Mouse (Mus musculus) WW6 (cell line): Measurements from ENCODE around the gene Foxp1.

Source experiments
- DNase-seq: peaks from one replicate; pipeline ENCODE4 v3.0.0-alpha.2; 2013; ENCODE audit warnings: low read depth, low spot score

The Foxp1 gene

DNA sequence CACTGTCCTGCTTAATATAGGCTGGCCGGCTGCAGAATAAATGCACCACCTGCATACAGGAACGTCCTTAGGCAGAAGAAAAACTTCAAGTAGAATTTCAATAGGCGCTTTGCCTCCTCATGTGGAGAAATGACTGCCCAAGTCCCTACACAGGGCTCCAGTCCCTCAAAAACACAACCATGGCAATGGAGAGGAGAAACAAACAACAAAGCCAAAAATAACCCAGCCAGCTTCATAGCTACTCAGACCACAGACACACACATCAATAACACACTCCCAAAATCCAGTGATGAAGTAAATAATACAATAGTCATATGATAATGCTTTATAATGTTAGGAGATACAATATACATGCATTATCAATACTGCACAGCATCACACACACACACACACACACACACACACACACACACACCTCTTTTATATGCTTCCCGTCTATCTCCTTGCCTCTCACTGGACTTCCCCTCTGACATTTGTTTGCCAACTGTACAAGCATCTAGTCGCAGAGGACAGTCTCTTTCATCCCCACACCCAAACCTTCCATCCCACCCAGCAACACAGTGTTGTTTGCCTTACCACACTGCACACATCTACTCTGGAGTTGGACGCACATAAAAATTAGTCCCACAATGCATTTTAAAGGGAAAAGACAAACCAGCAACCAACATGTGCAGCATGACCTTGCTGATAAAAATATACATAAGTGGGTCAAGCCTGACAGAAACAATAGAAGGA is 162.6 kb downstream of the Foxp1 start:
- DNase-seq, result no peak

DNA sequence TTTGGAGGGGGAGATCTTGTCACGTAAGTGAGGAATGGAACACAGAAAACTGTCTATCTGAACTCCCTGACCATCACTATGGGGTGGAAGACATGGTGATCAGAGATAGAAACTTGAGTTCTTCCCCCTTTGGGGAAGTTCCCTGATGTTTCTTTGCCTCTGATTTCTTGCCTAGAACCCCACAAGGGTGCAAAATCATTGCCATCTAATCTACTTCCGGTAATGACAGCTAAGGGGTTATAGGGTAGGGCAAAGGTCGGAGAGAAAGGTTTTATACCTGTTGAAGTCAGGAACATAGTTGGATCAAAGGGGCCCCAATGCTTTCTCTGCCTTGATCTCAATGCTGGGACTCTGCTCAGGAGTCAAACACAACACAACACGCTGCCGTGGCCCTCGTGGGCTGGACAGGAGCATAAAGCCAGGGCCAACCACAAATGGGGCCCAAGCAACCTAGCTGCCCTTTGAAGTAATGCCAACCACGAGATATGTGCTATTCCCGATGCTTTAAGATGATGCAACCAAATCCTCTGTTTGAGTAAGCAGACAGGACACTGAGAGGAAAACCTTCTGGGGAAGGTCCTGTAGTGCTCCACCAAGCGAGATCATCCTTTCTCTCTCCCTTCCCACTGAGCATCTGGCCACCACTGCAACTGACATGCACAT is 163.4 kb downstream of the Foxp1 start:
- DNase-seq, result no peak

DNA sequence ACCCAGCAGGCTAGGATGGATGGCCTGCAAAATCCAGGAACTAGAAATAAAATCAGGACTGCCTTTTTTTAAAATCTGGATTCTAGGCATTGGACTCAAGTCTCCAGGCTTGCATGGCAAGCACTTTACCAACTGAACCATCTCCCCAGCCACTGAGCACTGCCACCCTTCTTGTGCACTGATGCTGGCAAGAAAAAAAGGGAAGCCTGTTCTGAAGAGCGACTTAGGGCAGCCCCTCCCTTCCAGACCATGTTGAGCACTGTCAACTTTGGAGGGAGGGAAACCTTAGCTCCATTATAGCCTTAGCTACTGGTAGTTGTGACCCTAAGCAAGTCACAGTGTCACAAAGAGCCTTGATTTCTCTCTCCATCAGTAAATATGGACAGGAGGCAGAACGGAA is 164.6 kb downstream of the Foxp1 start:
- no peak for DNase-seq

DNA sequence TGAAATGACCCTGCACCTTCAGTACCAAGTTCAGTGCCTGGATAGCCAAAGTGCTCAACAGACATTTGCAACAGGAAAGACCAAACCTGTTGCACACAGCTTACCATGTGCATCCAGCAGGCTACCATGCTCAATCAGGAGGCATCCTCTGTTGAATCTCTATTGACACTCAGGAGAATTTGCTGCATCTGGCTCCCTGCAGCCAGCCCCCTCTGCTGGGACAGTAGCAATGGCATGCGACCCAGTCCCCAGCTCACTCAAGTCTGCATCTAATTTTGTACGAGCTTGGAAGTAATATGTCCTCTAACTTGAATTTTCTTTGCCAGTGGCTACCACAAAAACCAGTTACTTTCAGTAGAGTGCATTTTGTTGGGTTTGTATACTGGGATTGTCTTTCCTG is 168.2 kb downstream of the Foxp1 start:
- DNase-seq, result no peak

DNA sequence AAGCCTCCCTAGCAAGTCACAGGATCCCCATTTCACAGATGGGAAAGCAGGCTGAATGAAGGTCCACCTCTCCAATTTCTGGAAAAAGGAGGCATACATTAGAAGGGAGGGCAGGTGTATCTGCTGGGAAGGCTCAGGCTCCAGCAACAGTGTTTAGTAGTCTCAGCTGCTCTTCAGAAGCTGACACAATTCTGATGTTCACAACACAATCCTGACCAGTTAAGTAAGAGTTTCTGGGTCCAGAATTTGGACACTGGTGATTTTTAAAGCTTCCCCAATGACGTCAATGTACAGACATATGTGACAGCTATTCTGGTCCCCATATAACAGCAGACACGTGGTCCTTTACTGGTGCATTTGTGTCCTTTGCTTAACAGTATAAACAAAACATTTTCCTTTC is 169.1 kb downstream of the Foxp1 start:
- DNase-seq, result no peak

DNA sequence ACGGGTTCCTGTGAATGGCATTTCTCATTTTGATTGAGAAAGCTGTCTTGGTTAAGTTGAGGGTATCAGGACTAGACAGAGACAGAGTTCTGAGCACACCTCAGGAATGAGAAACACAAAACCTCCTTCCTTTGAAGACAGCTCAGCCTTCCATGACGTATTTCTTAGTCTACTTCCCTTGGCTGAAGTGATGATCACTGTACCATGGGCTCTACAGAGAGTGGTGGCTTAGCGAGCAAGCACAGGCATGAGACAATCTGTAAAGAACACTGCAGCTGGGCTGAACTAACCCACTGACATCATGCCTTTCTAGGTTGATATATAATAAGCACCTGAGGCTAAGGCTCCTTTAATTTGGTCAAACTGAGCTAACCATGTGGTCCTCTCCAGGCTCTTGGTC is 172.0 kb downstream of the Foxp1 start:
- DNase-seq, result no peak

DNA sequence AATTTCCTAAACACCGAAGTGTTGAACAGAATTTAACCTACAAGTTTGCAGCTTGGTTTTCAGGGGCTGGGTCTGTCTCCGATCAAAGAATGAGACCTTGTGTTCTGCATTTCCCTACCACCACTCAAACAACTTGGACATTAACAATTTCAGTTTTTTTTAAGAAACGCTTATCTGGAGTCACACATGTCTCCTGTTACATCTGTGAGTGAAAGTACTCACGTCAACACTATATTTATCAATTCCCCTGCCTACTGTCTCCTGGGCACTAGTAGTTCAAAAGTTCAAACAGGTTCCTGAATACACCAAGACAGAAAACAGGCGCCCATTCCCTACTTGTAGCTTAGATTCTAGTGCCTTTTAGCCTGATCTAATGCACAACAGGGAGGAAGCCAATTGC is 172.4 kb downstream of the Foxp1 start:
- no peak for DNase-seq

DNA sequence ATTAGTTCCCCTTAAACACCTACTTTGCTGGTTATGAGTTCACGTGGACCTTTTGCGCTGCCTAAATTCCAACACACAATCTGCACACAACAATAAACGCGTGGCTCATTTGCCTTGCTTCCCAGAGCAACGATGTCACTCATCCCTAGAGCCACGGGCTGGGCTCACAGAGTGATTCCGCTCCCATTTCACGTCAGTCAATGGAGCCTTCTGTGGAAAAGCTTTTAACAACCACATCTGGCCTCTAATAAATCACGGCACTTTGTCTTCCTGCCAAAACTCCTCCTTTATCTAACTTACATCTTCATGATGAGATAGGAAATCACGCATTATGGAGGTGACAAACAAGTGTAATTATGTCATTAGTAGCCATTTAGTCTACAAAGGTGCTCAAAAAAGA is 174.7 kb downstream of the Foxp1 start:
- DNase-seq, result no peak

DNA sequence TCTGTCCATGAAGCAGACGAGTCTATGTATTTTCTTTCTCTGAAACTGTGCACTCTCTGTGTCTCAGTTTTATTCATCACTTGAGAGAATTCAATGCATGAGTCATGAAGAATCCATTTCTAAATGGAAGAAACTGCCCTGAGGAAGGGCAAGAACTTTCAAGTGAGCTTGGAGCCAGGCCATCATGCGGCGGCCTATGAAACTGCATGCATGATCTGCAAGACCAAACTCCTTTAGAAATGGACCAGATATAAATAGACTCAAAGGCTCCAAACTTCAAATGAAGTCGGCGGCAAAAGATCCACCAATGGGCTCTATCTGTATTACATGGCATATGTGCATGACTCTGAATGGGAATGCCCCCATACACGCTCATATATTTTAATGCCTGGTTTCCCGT is 177.6 kb downstream of the Foxp1 start:
- DNase-seq, result no peak

DNA sequence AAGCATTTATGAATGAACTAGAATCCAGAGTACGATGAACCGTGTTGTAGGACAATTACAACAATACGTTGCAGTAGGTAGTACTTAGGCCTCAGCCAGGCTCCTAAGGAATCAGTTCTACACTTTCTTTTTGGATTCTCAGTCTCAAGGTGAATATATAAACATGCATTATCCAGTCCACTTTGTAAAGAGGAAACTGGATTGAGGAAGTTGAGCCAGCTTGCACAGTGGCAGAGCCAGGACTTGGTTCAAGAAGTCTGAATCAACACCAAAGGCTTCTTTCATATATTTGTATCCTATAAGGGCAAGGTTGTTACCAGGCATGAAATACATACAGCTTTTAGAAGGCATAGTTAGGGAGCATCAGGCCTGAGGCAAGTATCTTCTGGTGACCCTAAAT is 178.2 kb downstream of the Foxp1 start:
- no peak for DNase-seq

DNA sequence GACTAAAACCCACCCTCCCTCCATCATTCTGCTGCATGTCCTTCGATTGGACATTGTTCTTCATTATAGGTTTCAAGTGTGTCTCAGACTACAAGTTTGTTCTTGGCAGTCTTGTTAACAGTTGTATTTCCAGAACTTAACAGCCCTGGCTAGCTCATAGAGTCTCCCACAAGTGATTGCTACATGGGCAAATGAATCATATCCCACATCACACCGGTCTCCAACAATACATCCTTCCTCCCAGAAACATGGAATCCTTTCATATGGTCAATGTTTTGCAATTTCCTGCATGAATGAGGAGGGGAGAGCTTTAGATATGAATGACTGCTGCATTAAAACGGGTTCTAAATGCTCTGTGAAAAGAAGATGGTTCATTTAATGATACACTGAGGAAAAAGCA is 178.7 kb downstream of the Foxp1 start:
- DNase-seq, result no peak

DNA sequence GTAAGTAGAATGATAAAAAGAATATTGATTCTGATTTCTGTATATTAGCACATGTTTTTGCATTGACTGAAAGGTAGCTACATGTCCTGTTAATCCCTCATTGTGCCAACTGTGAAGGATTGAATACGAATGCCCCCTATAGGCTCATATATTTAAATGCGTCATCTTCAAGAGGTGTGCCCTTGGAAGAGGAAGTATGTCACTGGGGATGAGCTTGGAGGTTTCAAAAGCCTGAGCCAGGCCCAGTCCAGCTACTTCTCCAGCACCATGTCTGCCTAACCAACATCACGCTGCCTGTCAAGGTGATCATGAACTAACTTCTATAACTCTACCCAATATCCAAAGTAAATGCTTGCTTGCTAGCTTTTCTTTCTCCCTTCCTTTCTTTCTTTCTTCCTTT is 180.1 kb downstream of the Foxp1 start:
- DNase-seq, result no peak

DNA sequence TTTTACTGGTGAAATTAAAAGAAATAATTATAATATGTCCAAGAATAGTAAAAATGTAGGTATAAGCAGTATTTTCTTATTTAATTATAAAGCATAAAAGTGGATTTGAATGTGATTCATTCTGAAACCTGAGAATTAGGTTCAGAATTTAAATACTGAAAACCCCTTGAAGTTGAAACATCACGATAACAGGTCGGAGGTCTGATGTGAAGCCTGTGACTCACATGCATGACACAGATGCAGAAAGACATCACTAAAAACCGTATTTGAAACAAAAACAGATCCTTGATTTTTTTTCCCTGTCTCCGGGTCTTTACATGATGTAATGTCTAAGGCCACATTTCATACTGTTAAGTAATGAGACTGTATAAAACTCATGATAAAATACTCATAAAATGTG is 181.6 kb downstream of the Foxp1 start:
- DNase-seq, result no peak

DNA sequence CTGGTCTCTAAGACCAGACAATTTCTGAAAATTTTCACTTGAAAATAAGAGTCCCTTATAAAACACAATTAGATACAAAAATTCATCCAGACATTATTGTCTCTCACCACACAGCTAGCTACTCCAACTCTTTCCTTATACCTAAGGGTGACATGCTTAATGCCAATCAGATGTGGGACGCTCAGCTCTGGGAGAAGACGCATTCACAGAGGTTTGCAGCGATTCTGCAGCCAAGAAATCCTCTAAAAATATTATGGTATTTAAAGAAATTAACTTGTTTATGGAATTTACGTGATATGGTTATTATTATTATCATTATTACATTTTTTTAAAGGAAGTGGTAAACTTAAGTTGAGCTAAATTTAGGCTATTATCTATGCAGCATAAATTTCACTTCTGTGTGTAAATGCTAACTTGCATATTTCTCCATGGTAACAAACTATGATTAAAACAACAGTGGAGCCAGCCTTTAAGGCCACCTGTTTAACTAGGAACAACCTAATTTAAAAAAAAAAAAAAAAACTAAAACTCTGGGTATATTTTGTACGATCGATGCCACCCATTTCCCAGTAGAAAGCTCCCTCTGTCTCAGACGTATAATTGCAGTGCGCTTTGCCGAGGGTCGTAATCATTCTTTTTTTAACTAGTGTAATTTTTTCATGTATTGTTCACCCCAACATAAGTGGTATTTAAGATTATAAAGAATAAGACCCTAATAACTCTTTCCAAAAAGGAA is 182.4 kb downstream of the Foxp1 start:
- no peak for DNase-seq

DNA sequence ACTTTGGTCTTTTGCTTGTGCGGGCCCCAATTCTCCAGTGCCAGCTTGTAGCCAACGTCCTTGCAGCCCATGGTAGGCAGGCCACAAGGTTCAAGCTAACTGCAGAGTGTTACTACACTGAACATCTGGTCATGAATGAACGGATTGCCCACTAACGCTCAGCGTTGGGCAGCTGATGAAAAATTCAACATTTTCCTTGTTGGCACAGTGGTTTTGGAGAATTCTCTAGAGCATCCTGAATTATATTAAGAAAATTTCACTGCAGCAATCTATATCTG is 183.2 kb downstream of the Foxp1 start:
- no peak for DNase-seq

DNA sequence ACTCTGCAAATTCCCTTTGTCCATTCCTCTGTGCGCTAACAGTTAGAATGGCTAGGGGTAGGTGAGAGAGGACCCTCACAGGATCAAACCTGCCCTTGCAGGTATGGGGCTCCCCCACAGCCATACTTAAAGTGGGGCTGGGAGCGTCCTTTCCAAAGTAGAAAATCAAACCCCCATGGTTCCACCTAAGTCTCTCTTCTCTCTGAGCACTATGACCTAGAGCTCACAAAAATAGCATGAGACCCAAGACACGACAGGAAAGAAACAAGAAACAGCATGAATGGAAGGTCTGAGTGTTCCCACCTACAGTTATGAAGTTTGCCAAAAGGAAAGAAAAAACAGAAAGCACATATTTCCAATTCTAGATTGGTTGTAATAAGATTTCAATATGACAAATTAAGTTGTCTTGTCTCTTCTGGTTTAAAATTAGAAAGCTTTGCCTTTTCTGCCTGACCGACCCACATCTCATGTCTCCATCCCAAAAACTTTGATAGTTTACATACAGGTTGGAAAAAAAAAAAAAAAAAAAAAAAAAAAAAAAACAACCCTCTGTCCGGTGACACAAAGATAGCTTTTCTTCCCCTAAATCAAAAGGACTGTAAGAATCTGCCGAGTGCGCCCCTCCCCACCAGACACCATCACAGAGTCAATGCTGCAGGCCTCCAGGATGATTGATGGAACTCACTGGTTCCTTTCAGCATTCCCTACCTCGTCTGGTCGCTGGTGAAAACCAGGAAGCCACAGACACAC is 183.8 kb downstream of the Foxp1 start:
- no peak for DNase-seq

DNA sequence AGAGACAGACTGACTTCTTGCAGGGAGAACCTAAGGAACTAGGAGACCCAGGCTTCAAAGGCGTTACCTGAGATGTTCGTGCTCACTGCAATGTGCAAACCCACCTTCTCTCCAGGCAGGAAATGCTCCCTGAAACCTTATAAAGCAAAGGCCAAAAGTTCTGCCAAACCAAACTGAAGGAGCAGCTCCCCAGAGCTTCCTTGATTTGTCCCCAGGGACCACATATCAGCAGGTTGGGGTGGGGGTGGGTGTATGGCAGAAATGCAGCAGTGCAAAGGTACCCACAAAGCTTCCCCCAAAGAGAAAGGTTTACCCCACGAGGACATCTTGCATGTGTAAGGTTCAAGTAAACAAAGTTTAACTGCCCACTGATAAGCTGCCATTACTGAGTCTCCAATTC is 184.3 kb downstream of the Foxp1 start:
- no peak for DNase-seq

DNA sequence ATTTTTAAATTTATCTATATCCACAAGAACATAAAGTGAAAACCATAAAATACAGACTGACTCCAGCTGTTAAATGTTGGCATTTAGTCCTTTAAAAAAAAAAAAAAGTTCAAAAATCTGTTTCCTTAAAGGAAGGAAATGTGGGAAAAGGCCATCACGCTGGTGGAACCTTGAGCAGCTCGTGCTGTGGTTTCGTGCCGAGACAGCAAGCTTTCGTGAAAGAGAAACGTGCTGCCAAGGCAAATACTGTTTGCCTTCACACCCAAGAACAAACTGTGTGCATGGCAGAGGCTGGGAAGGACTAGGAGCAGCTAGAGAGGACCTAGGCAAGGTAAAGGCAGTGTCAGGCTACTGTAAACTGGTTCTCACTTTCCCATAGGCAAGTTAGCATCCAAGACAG is 184.9 kb downstream of the Foxp1 start:
- DNase-seq, result no peak

DNA sequence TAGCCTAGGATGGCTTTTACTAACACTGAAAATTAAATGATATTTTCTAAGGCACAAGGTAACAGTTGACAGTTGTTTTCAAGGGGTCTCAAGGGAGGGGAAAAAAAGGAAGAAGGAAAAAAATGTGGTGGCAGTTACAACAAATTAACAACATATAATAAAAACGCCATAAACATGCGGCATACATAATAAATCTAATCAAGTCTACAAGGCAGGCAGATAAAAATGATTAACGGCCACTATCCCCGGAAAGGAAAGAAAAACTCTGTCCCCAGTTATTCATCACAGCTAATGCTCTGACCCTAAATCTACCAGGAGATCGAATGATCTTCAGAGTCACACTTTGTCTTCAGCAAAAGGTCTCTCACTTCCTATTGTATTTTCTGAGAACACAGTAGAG is 186.3 kb downstream of the Foxp1 start:
- DNase-seq, result no peak

DNA sequence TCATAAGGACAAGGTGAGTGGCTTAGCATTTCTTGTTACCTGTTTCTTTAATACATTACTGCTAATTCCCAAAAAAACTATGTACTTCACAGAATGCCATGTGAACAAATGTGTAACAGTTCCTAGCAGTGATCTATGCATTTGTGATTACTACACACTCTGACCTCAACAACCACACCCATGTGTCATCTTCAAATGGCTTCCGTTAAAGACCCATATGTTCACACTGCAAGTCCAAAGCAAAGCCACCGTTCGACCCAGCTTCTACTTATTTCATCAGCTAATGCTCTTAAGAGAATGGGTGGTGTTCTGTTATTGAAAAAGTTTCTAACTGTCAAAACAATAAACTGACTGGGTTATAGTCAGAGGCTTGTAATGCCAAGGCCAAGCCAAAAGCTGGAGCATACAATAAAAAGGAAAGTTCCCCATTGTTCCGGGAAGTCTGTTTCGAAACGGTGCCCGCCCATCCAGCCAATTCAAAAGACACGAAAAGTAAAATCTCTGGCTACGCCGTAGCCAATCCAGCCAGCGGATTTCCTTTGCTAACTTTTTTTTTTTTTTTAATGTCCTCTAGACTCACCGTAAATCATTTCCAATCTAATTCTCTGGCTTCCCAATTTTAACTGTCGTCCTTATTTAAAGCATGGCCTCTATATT is 187.2 kb downstream of the Foxp1 start:
- no peak for DNase-seq

DNA sequence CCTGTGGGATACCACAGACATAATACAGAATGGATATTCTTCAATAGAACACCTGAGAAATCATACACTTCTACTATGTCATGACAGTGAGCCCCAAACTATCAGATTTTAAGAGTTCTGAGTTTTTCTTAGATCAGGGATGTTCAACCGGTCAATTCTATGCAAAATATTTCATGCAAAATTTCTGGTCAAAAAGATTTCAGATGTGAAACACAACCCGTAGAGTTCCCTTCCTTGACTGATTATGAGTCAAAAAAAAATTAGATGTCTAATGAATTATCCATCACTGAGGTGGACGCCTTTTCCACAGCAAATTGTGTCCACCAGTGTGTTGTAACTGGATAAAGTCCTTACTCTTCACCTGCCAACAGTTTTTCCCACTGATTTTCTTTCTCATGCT is 188.3 kb downstream of the Foxp1 start:
- DNase-seq, result no peak

DNA sequence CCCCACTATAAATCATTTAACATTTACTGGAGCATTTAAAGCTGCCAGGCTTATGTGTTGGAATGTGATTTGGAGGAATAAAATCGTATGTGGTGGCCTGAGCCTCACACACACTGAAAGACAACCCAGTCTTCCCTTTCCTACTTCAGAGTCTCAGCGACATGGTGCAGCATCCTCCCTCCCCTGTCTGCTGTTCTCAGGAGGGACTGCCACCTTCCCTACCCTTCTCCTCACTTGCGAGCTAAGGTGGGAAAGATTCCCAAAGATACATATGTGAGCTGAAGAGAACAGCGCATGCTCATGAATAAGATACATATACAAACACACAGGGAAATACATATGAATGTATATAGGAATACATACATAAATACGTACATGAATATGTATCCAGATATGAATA is 189.4 kb downstream of the Foxp1 start:
- DNase-seq, result no peak
